Mouse (Mus musculus) lung, postnatal 0 days (tissue): Measurements from ENCODE around the gene Tspan5.

Experiments
- CTCF ChIP-seq: IDR thresholded peaks from 2 replicates; pipeline ENCODE4 v1.5.1; 2016; ENCODE audit warnings: antibody characterized with exemption, mild to moderate bottlenecking
- EP300 ChIP-seq: IDR thresholded peaks from 2 replicates; pipeline ENCODE4 v1.6.1; 2016; ENCODE audit warnings: antibody characterized with exemption, mild to moderate bottlenecking, control low read depth

DNA sequence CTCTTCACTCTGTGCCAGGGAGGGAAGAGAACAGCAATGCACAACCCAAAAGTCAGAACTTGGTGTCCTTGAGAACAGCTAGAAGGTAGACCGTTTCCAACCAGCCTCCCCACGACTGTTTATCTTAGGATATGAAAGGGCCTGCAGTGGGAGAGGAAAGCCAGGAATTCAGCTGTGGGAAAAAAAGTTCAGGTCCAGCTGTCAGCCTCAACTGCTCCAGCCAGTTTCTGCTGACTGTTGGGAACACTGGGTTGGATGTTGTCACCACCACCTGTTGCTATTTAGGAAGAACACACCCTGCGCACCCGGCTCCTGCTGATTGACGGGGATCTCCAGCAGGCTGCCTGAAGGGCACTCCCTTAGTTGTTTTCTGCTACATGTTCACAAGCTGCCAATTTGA, 19.8 kb upstream of the Tspan5 start:
- TF ChIP-seq CTCF (no peak), EP300 (no peak)
